Mouse (Mus musculus) spleen, adult 2 months (tissue): ENCODE data around the gene Gm3415.

Experiments
- CTCF ChIP-seq: fragments of 200-500 bp; IDR thresholded peaks from 2 replicates; pipeline ENCODE4 v1.5.1; 2011; ENCODE audit warnings: mild to moderate bottlenecking, inconsistent platforms; ENCODE audit not compliant: insufficient read depth, insufficient read length, insufficient replicate concordance; ENCODE audit errors: extremely low read depth
- POLR2A ChIP-seq: fragments of 200-500 bp; IDR thresholded peaks from 2 replicates; pipeline ENCODE4 v1.6.1; 2011; ENCODE audit warnings: low read depth, low read length, inconsistent platforms

- TF ChIP-seq CTCF (no peak), POLR2A (no peak)
Measured at GRCm38 (mm10) chr5:146596612-146597502, 40.9 kb downstream of the Gm3415 start.
